26 mouse cellular contexts compared by ENCODE assay signal in the genomic region with DNA sequence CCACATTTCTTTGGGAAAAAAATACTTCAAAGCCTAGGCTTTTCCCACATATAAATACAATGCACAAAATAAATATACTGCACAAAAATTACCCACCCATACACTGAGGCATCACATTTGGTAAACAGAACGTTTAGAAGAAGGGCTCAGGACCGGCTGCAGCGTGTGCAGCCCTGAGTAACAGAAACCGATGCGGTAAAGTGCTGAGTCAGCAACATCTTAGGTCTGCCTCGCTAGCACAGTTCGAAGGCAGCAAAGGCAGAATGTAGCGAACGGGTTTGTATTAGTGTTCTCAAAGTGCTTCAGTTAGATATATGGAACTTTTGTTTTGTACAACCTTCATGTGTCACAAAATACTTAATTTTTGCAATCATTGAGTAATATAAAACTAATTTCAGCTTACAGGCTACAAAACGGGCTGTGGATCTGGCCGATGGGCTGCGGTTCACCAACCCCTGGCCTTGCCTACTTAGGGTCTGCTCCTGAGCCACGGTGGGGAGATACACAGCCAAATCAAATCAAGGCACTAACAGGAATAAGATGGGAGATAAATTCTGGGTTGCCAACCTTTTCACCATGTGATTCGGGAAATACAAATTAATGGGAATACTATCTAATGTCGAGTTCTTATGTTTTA. TPM values are rescaled to one million over a fixed set of nuclear protein-coding genes. Genes with fewer than 3 reads are reported as not detected.
"Had no signal": no experiment of that assay in that cellular context is flagged by ENCODE, and none has a peak within 500 bp of the region (broad histone marks: within the 10 kb centered on the region; RNA-seq: fewer than 3 reads in every experiment).

No protein-coding gene starts in this region.

- ATAC-seq: hindbrain, postnatal 0 days; intestine, embryonic 16.5 days had no signal

- H3K4me3 ChIP-seq: heart, embryonic 10.5 days; heart, embryonic 13.5 days; heart, embryonic 15.5 days; hindbrain, embryonic 13.5 days; hindbrain, embryonic 15.5 days; kidney, embryonic 15.5 days; left cerebral cortex, adult 2 months; limb, embryonic 10.5 days; limb, embryonic 12.5 days had no signal

- DNase-seq: gastrocnemius, postnatal 14 days; gastrocnemius, postnatal 36 days; heart, adult 18-20 months; heart, postnatal 14 days; heart, postnatal 36 days; kidney, adult 11 months; kidney, adult 2 months; kidney, adult 9 months; kidney, postnatal 14 days; kidney, postnatal 36 days; layer of hippocampus, adult 9-11 months; liver had no signal

- H3K4me1 ChIP-seq: heart, embryonic 10.5 days; heart, embryonic 13.5 days; heart, embryonic 15.5 days; hindbrain, embryonic 13.5 days; hindbrain, embryonic 15.5 days; kidney, embryonic 15.5 days; limb, embryonic 10.5 days; limb, embryonic 12.5 days had no signal

- H3K27ac ChIP-seq: heart, embryonic 10.5 days; heart, embryonic 13.5 days; heart, embryonic 15.5 days; hindbrain, embryonic 13.5 days; hindbrain, embryonic 15.5 days; hindbrain, postnatal 0 days; kidney, embryonic 15.5 days; kidney, postnatal 0 days; left cerebral cortex, adult 2 months; limb, embryonic 10.5 days; limb, embryonic 12.5 days had no signal

- H3K9ac ChIP-seq: heart, embryonic 13.5 days; heart, embryonic 15.5 days; hindbrain, embryonic 13.5 days; hindbrain, embryonic 15.5 days; kidney, embryonic 15.5 days; limb, embryonic 12.5 days had no signal

- H3K9me3 ChIP-seq: heart, embryonic 10.5 days; heart, embryonic 13.5 days; heart, embryonic 15.5 days; hindbrain, embryonic 13.5 days; hindbrain, embryonic 15.5 days; kidney, embryonic 15.5 days; limb, embryonic 10.5 days; limb, embryonic 12.5 days had no signal

- H3K4me2 ChIP-seq: heart, embryonic 13.5 days; heart, embryonic 15.5 days; hindbrain, embryonic 13.5 days; hindbrain, embryonic 15.5 days; kidney, embryonic 15.5 days; limb, embryonic 12.5 days; liver, embryonic 11.5 days had no signal

- H3K27me3 ChIP-seq: heart, embryonic 13.5 days; heart, embryonic 15.5 days; hindbrain, embryonic 13.5 days; hindbrain, embryonic 15.5 days; kidney, embryonic 15.5 days; limb, embryonic 12.5 days had no signal

RNA-seq across cellular contexts. Expression of a gene that starts 16.9 kb away (rescaled TPM):
- total RNA-seq: hematopoietic stem cell, adult 5-6 weeks had no signal
